Mouse (Mus musculus) stomach, postnatal 0 days (tissue): ENCODE measurements around the gene Gm6592.
"Not testable (repeated sequence)": the region's sequence is repeated elsewhere in the genome, so short reads cannot be mapped to it uniquely, and the experiment has no call there.

Source experiments
- CTCF ChIP-seq: IDR thresholded peaks from 2 replicates; pipeline ENCODE4 v1.5.1; 2016; ENCODE audit warnings: antibody characterized with exemption, low read depth, mild to moderate bottlenecking, moderate library complexity
- EP300 ChIP-seq: optimal IDR thresholded peaks from 2 replicates; pipeline ENCODE3; 2016; ENCODE audit warnings: antibody characterized with exemption

DNA sequence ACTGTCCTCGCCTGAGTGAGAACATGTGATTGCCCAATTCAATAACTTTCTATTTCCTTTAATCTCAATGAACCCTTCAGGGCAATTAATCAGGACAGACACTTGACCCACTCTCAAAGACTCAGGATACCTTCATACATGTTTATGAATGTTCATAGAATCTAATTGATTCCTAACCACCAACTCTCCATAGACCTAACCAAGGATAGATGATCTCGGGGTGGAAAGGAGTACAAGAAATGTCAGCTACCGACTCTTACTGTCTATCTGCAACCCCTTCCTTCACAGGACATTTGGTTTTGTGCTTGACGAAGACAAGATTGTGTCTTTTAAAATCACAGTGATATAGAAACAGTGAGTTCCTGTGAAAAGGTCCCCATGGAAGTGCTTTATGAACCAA, 40.4 kb upstream of the Gm6592 start, which contains the start of gene Ssxb5:
- not testable (repeated sequence) for TF ChIP-seq CTCF, EP300
